Mouse (Mus musculus) hindbrain, embryonic 11.5 days (tissue): ENCODE data around the gene Zfp2. TPM values are rescaled to one million over a fixed set of nuclear protein-coding genes. Genes with fewer than 3 reads are reported as not detected.

ENCODE experiments used
- ATAC-seq: fragments of 200-750 bp; cut with Nextera tagmentation; 2 replicates; pipeline ENCODE4 v1.8.0; 2017; ENCODE audit warnings: mild to moderate bottlenecking, moderate TSS enrichment, moderate library complexity; ENCODE audit not compliant: low FRiP score
- DNase-seq: peaks from one replicate; pipeline ENCODE4 v3.0.0-alpha.2; 2015; ENCODE audit warnings: low spot score
- H3K27ac ChIP-seq: fragments of 300-500 bp; sonication (generic); 2 replicates; pipeline ENCODE4 v1.5.1; 2014; ENCODE audit warnings: mild to moderate bottlenecking, low read depth, low read length
- H3K27me3 ChIP-seq: fragments of 300-500 bp; sonication (generic); 2 replicates; pipeline ENCODE4 v1.6.1; 2014; ENCODE audit warnings: mild to moderate bottlenecking, low read length, moderate library complexity, mixed read lengths; ENCODE audit not compliant: control insufficient read depth, insufficient read depth
- H3K36me3 ChIP-seq: fragments of 300-500 bp; sonication (generic); 2 replicates; pipeline ENCODE4 v1.6.1; 2014; ENCODE audit warnings: mild to moderate bottlenecking, low read length, moderate library complexity, mixed read lengths; ENCODE audit not compliant: control insufficient read depth, insufficient read depth
- H3K4me1 ChIP-seq: fragments of 300-500 bp; sonication (generic); replicated peaks from 2 replicates; pipeline ENCODE4 v1.6.1; 2014; ENCODE audit warnings: low read length, mixed read lengths; ENCODE audit not compliant: control insufficient read depth, insufficient read depth
- H3K4me2 ChIP-seq: fragments of 300-500 bp; sonication (generic); replicated peaks from 2 replicates; pipeline ENCODE4 v1.6.1; 2014; ENCODE audit warnings: mild to moderate bottlenecking, low read depth, low read length
- H3K4me3 ChIP-seq: fragments of 300-500 bp; sonication (generic); 2 replicates; pipeline ENCODE4 v1.5.1; 2014; ENCODE audit warnings: low read depth, low read length
- H3K9ac ChIP-seq: fragments of 300-500 bp; sonication (generic); 2 replicates; pipeline ENCODE4 v1.6.1; 2014; ENCODE audit warnings: low read depth, low read length
- H3K9me3 ChIP-seq: fragments of 300-500 bp; sonication (generic); 2 replicates; pipeline ENCODE4 v1.6.1; 2016; ENCODE audit warnings: low read length; ENCODE audit not compliant: control insufficient read depth
- whole genome bisulfite sequencing: fragments of 180-500 bp; shearing (Covaris S2); extraction: QIAGEN DNeasy Blood & Tissue Kit; methylation state at CpG from one replicate; pipeline ENCODE4 v1.1.7; 2014; 5-methylcytosine and 5-hydroxymethylcytosine counted together
- polyA plus RNA-seq: library from polyadenylated mRNA; unstranded; fragments of >200 nt; fragmentation: Nextera tagmentation; extraction: Ambion mirVana; gene quantifications from 2 replicates; pipeline ENCODE4 v1.2.1, GENCODE M21; 2014

The Zfp2 gene
- polyA plus RNA-seq, 1 experiment from 2014 or later = 30.6 TPM

GRCm38 (mm10) chr11:50887390-50888128 lies 28.4 kb downstream of the Zfp2 start, which contains the start of gene Zfp454:
Zfp454 (minus strand) TSS chr11:50887651.
- peak; percentile 95 for DNase-seq
- Histone ChIP-seq H3K4me2 (peak within 1 kb of the TSS; percentile 64), H3K4me1 (no peaks in the 10 kb centered on the region; the same call in 1 of the 2 replicates), H3K36me3 (no peaks in the 10 kb centered on the region), H3K9ac (peak within 1 kb of the TSS; percentile 67), H3K27me3 (no peaks in the 10 kb centered on the region), H3K4me3 (peak within 1 kb of the TSS; percentile 42), H3K27ac (peak within 1 kb of the TSS; percentile 24; the same call in 1 of the 2 replicates), H3K9me3 (no peaks in the 10 kb centered on the region)
- ATAC-seq = peak; percentile 95
- WGBS = 7% methylated on average over 26 of the region's 26 CpGs

DNA sequence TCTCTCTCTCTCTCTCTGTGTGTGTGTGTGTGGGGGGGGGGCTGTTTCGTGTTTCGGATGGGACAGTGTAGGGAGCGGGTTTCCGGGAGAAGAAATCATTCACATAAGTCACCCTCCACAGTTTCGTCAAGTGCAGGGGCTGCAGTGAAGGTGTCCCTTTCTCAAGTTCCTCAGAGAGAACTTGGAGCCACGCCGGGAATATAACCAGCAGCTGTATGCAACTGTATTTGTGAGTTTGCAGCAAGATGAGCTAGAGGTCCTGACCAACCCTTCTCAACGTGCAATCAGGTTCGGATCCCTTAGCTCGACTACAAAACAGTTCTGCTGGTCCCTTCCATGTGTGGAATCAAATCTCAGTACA lies 29.1 kb downstream of the Zfp2 start:
- H3K27me3 ChIP-seq = no peaks in the 10 kb centered on the region
- no peaks in the 10 kb centered on the region for H3K36me3 ChIP-seq
- WGBS = 22% methylated on average over 10 of the region's 10 CpGs
- ATAC-seq (peak; percentile 35), DNase-seq (no peak)
- peak overlapping the region; percentile 42 for H3K4me3 ChIP-seq
- no peaks in the 10 kb centered on the region; the same call in 1 of the 2 replicates for H3K4me1 ChIP-seq
- H3K9me3 ChIP-seq = no peaks in the 10 kb centered on the region
- peak overlapping the region; percentile 67 for H3K9ac ChIP-seq
- H3K4me2 ChIP-seq = peak overlapping the region; percentile 64
- 0 out of 2 replicates have a peak overlapping the region, but pooled peaks have one; percentile 24 for H3K27ac ChIP-seq

GRCm38 (mm10) chr11:50886231-50886932 lies 29.6 kb downstream of the Zfp2 start:
- peak overlapping the region; percentile 67 for H3K9ac ChIP-seq
- H3K4me1 ChIP-seq = no peaks in the 10 kb centered on the region; the same call in 1 of the 2 replicates
- H3K4me3 ChIP-seq = peak overlapping the region; percentile 42
- H3K4me2 ChIP-seq = peak overlapping the region; percentile 64
- no peak overlapping the region for H3K27ac ChIP-seq
- DNase-seq = peak; percentile 10
- no peak for ATAC-seq
- no peaks in the 10 kb centered on the region for H3K36me3 ChIP-seq
- WGBS = 57% methylated on average over 8 of the region's 8 CpGs
- H3K27me3 ChIP-seq = no peaks in the 10 kb centered on the region
- no peaks in the 10 kb centered on the region for H3K9me3 ChIP-seq

DNA sequence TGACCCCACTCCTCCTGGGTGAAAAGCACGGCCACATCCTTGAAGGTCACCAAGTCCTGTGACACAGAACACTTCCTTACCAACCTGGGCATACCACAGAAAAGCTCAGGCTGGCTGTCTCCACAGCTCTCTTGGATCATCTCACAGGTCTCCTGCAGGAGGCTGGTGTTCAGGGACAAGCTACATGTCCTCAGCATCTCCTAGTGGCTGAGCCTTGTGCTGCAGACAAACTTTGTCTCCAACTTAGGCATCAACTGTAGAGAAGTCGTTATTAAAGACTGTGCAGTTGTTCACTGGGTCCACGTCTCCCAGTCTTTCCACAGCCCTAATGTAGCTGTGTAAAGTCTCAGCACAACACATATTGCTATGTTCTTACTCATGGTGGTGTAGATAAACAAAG lies 32.2 kb downstream of the Zfp2 start:
- Histone ChIP-seq H3K4me2 (no peak overlapping the region), H3K4me1 (no peaks in the 10 kb centered on the region; the same call in 1 of the 2 replicates), H3K27me3 (no peaks in the 10 kb centered on the region), H3K9me3 (no peaks in the 10 kb centered on the region), H3K4me3 (no peak overlapping the region), H3K36me3 (peaks cover 11% of the 10 kb centered on the region; the same call in 1 of the 2 replicates), H3K9ac (no peak overlapping the region), H3K27ac (no peak overlapping the region)
- ATAC-seq = no peak
- WGBS = 85% methylated on average over 3 of the region's 3 CpGs
- no peak for DNase-seq

DNA sequence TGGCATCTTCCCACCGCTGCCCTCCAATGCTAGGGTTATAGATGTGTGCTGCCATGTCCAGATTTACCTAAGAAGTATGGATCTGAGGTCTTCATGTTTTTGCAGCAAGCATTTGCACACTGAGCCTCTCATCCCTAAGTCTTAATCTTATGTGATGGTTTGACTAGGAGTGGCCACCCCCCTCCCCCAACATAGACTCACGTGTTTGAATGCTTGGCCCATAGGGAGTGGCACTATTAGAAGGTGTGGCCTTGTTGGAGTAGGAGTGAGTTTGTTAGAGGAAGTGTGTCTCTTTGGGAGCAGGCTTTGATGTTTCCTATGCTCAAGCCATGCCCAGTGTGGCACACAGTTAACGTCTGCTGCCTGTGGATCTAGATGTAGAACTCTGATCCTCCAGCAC lies 37.3 kb downstream of the Zfp2 start:
- no peak overlapping the region for H3K4me2 ChIP-seq
- no peak overlapping the region for H3K4me3 ChIP-seq
- no peaks in the 10 kb centered on the region for H3K27me3 ChIP-seq
- H3K27ac ChIP-seq = no peak overlapping the region
- H3K9me3 ChIP-seq = peaks cover 1% of the 10 kb centered on the region; the same call in 1 of the 2 replicates
- WGBS = 97% methylated on average over 3 of the region's 3 CpGs
- ATAC-seq (no peak), DNase-seq (no peak)
- no peaks in the 10 kb centered on the region for H3K4me1 ChIP-seq
- no peak overlapping the region for H3K9ac ChIP-seq
- peaks cover 33% of the 10 kb centered on the region for H3K36me3 ChIP-seq

- WGBS = under 1% methylated on average over 70 of the region's 72 CpGs
- Histone ChIP-seq H3K9me3 (no peaks in the 10 kb centered on the region), H3K36me3 (no peaks in the 10 kb centered on the region), H3K27me3 (peaks cover 50% of the 10 kb centered on the region), H3K4me2 (peak overlapping the region; percentile 84), H3K4me1 (peaks cover 5% of the 10 kb centered on the region; the same call in 1 of the 2 replicates), H3K9ac (peak overlapping the region; percentile 31; the same call in 1 of the 2 replicates), H3K27ac (no peak overlapping the region), H3K4me3 (peak overlapping the region; percentile 37)
- ATAC-seq (no peak), DNase-seq (peak; percentile 57)
Measured at GRCm38 (mm10) chr11:50850989-50851601, 64.9 kb downstream of the Zfp2 start.

- peak; percentile 32 for DNase-seq
- WGBS = 2% methylated on average over 11 of the region's 11 CpGs
- peaks cover 50% of the 10 kb centered on the region for H3K27me3 ChIP-seq
Measured at GRCm38 (mm10) chr11:50850177-50850735, 65.7 kb downstream of the Zfp2 start, which contains the start of gene Grm6. Grm6 (plus strand) TSS chr11:50850685.

DNA sequence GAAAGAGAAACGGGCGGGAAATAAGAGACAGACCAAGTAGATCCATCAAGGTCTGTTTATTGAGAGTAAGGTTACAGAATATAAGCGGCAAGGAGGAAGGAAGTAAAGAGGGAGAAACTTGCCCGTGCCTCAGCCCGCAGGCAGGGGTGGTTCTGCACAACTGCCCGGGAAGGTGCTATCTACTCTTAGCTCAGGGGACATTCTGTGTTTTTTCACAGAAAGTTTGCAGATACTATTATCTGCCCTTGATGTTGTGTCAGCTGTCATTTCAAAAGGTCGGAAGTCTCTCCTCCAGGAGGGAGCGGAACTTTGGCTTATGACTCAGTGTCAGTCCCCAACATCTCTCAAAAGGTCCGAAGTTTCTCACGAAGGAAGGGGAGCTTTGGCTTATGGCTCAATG lies 66.7 kb downstream of the Zfp2 start:
- no peaks in the 10 kb centered on the region for H3K36me3 ChIP-seq
- H3K4me3 ChIP-seq = no peak overlapping the region
- no peak for ATAC-seq
- H3K4me2 ChIP-seq = no peak overlapping the region
- H3K9ac ChIP-seq = no peak overlapping the region
- 9% methylated on average over 10 of the region's 10 CpGs for WGBS
- no peak overlapping the region for H3K27ac ChIP-seq
- H3K27me3 ChIP-seq = peaks cover 50% of the 10 kb centered on the region
- H3K4me1 ChIP-seq = peaks cover 5% of the 10 kb centered on the region; the same call in 1 of the 2 replicates
- no peaks in the 10 kb centered on the region for H3K9me3 ChIP-seq
- DNase-seq = no peak

More at GRCm38 (mm10) chr11:50850177-50850735, 65.7 kb downstream of the Zfp2 start, which contains the start of gene Grm6:
- H3K4me1 ChIP-seq = peaks cover 5% of the 10 kb centered on the region; the same call in 1 of the 2 replicates
- no peaks in the 10 kb centered on the region for H3K36me3 ChIP-seq
- H3K9me3 ChIP-seq = no peaks in the 10 kb centered on the region
- H3K27ac ChIP-seq = no peak within 1 kb of the TSS
- H3K4me2 ChIP-seq = peak within 1 kb of the TSS; percentile 84
- peak within 1 kb of the TSS; percentile 31; the same call in 1 of the 2 replicates for H3K9ac ChIP-seq
- peak within 1 kb of the TSS; percentile 37 for H3K4me3 ChIP-seq
- no peak for ATAC-seq
